Mouse (Mus musculus) intestine, embryonic 16.5 days (tissue): ENCODE measurements around the gene Hes7. TPM values are rescaled to one million over a fixed set of nuclear protein-coding genes. Genes with fewer than 3 reads are reported as not detected.

Source experiments
- ATAC-seq: fragments of 200-750 bp; cut with Nextera tagmentation; 2 replicates; pipeline ENCODE4 v1.8.0; 2017; ENCODE audit warnings: moderate TSS enrichment, moderate library complexity
- H3K27ac ChIP-seq: fragments of 300-500 bp; sonication (generic); 2 replicates; pipeline ENCODE4 v1.5.1; 2014; ENCODE audit warnings: mild to moderate bottlenecking, low read length
- H3K27me3 ChIP-seq: fragments of 300-500 bp; sonication (generic); replicated peaks from 2 replicates; pipeline ENCODE4 v1.6.1; 2014; ENCODE audit warnings: low read length, control low read depth, mixed read lengths; ENCODE audit not compliant: control insufficient read depth, insufficient read depth
- H3K36me3 ChIP-seq: fragments of 300-500 bp; sonication (generic); 2 replicates; pipeline ENCODE4 v1.6.1; 2014; ENCODE audit warnings: low read length, control low read depth; ENCODE audit not compliant: control insufficient read depth, insufficient read depth
- H3K4me1 ChIP-seq: fragments of 300-500 bp; sonication (generic); 2 replicates; pipeline ENCODE4 v1.6.1; 2014; ENCODE audit warnings: low read length, control low read depth, mixed read lengths; ENCODE audit not compliant: control insufficient read depth, insufficient read depth
- H3K4me2 ChIP-seq: fragments of 300-500 bp; sonication (generic); 2 replicates; pipeline ENCODE4 v1.6.1; 2014; ENCODE audit warnings: low read depth, low read length, control low read depth
- H3K4me3 ChIP-seq: fragments of 300-500 bp; sonication (generic); 2 replicates; pipeline ENCODE4 v1.5.1; 2014; ENCODE audit warnings: mild to moderate bottlenecking, low read length
- H3K9ac ChIP-seq: fragments of 300-500 bp; sonication (generic); 2 replicates; pipeline ENCODE4 v1.6.1; 2014; ENCODE audit warnings: low read depth, low read length
- H3K9me3 ChIP-seq: fragments of 300-500 bp; sonication (generic); 2 replicates; pipeline ENCODE4 v1.6.1; 2016; ENCODE audit warnings: low read length, control low read depth; ENCODE audit not compliant: control insufficient read depth
- WGBS: fragments of 180-500 bp; shearing (Covaris S2); extraction: QIAGEN DNeasy Blood & Tissue Kit; methylation state at CpG from one replicate; pipeline ENCODE4 v1.1.7; 2014; 5-methylcytosine and 5-hydroxymethylcytosine counted together
- polyA plus RNA-seq: library from polyadenylated mRNA; unstranded; fragments of >200 nt; fragmentation: Nextera tagmentation; extraction: Ambion mirVana; gene quantifications from 2 replicates; pipeline ENCODE4 v1.2.1, GENCODE M21; 2015

Gene Hes7
- polyA plus RNA-seq, 1 experiment from 2014 or later, result 0.33 TPM

DNA sequence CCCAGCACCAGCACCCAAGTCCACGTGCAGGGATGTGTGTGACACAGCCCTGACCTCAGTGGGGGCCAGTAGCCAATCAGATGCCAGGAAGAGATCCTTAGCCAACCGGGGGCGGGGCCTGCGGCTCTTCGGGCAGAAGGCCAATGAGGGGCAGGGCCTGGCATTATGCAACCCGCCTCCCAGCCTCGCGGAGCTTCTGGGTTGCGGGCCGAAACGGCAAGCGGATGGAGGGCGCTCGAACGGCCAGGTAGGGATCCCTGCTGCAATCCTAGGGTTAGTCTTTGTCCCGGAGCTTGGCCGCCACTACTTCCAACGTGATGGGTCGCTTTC lies 21.5 kb upstream of the Hes7 start:
- under 1% methylated on average over 19 of the region's 19 CpGs for WGBS
- ATAC-seq, result peak; percentile 24
- peaks cover 33% of the 10 kb centered on the region for H3K4me1 ChIP-seq

GRCm38 (mm10) chr11:69099177-69099914 lies 20.9 kb upstream of the Hes7 start:
- Histone ChIP-seq H3K9me3 (no peaks in the 10 kb centered on the region), H3K36me3 (peaks cover 25% of the 10 kb centered on the region), H3K27me3 (no peaks in the 10 kb centered on the region), H3K9ac (peak overlapping the region; percentile 89), H3K4me3 (peak overlapping the region; percentile 61), H3K4me1 (peaks cover 33% of the 10 kb centered on the region), H3K4me2 (peak overlapping the region; percentile 90), H3K27ac (peak overlapping the region; percentile 99)
- ATAC-seq, result no peak
- under 1% methylated on average over 22 of the region's 22 CpGs for WGBS

More for the DNA sequence above, 21.5 kb upstream of the Hes7 start:
- peaks cover 20% of the 10 kb centered on the region for H3K36me3 ChIP-seq
- peak overlapping the region; percentile 61 for H3K4me3 ChIP-seq
- peak overlapping the region; percentile 90 for H3K4me2 ChIP-seq
- no peaks in the 10 kb centered on the region for H3K27me3 ChIP-seq
- H3K9ac ChIP-seq, result peak overlapping the region; percentile 89
- H3K27ac ChIP-seq, result peak overlapping the region; percentile 99
- no peaks in the 10 kb centered on the region for H3K9me3 ChIP-seq

DNA sequence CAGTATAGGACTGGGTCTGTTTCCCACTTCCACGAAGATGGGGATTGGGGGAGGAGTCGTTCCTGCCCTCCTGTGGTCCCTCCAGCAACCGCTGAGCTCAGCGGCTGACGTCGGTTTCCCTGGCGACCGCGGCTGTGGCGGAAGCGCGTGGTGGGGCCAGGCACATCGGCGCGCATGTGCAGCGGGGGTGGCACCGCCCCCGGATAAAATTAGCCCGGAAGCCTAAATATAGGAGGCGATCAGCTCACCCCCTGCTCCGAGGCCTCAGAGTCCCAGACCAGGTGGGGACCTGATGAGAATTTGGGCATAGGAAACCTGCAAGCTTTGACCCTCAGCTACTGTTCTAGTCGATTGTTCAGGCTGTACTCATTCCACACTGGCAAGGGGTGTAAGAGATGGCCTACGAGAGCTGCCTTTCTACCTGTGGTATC lies 20.3 kb upstream of the Hes7 start:
- Histone ChIP-seq H3K4me1 (peaks cover 33% of the 10 kb centered on the region), H3K9ac (peak overlapping the region; percentile 89), H3K27ac (peak overlapping the region; percentile 99), H3K4me2 (peak overlapping the region; percentile 90), H3K4me3 (peak overlapping the region; percentile 61), H3K9me3 (no peaks in the 10 kb centered on the region), H3K27me3 (no peaks in the 10 kb centered on the region), H3K36me3 (peaks cover 30% of the 10 kb centered on the region)
- ATAC-seq, result peak; percentile 7
- under 1% methylated on average over 23 of the region's 23 CpGs for WGBS

DNA sequence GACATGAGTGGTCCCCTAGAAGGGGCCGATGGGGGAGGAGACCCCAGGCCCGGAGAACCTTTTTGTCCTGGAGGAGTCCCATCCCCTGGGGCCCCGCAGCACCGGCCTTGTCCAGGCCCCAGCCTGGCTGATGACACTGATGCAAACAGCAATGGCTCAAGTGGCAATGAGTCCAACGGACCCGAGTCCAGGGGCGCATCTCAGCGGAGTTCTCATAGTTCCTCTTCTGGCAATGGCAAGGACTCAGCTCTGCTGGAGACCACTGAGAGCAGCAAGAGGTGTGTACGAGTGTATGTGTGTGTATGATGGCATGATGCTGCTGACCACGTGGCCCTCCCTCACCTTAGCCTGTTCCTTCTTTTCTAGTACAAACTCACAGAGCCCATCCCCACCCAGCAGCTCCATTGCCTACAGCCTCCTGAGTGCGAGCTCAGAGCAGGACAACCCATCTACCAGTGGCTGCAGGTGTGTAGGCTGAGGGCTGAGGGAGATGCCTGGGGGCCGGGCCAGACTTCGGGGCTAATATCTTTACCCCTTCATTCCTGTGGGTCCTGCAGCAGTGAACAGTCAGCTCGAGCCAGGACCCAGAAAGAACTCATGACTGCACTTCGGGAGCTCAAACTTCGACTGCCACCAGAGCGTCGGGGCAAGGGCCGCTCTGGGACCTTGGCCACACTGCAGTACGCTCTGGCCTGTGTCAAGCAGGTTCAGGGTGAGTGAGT lies 19.4 kb upstream of the Hes7 start:
- Histone ChIP-seq H3K9ac (peak overlapping the region; percentile 89), H3K27me3 (no peaks in the 10 kb centered on the region), H3K4me3 (peak overlapping the region; percentile 61; the same call in 1 of the 2 replicates), H3K4me1 (peaks cover 33% of the 10 kb centered on the region), H3K4me2 (peak overlapping the region; percentile 90), H3K36me3 (peaks cover 39% of the 10 kb centered on the region), H3K9me3 (no peaks in the 10 kb centered on the region), H3K27ac (0 out of 2 replicates have a peak overlapping the region, but pooled peaks have one; percentile 99)
- ATAC-seq, result no peak
- WGBS, result 92% methylated on average over 20 of the region's 20 CpGs

DNA sequence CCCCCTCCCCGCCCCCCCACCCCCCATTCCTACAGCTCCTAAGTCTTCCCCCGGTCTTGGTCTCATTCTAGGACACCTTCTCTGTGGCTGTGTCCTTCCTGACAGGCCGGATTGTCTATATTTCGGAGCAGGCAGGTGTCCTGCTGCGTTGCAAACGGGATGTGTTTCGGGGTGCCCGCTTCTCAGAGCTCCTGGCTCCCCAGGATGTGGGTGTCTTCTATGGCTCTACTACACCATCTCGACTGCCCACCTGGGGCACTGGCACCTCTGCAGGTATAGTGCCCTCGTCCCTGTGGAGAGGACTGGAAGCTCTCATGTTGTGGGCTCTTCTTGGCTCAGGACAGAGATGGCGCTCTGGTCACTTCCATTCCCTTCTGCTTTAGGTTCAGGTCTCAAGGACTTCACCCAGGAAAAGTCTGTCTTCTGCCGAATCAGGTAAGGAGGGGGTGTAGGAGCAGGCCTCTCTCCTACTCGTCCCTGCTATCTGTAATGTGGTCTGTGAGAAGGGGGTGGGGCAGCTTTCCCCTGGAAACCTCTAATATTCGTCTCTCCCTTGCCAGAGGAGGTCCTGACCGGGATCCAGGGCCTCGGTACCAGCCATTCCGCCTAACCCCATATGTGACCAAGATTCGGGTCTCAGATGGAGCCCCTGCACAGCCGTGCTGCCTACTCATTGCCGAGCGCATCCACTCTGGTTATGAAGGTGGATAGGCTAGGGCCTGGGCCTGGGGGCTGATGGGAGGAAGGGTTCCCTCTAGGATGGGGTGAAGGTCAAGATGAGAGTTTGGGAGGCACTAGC lies 18.4 kb upstream of the Hes7 start:
- no peak overlapping the region for H3K4me3 ChIP-seq
- H3K27me3 ChIP-seq, result no peaks in the 10 kb centered on the region
- H3K4me1 ChIP-seq, result peaks cover 33% of the 10 kb centered on the region
- H3K36me3 ChIP-seq, result peaks cover 48% of the 10 kb centered on the region
- H3K9ac ChIP-seq, result no peak overlapping the region
- WGBS, result 89% methylated on average over 21 of the region's 21 CpGs
- H3K4me2 ChIP-seq, result no peak overlapping the region
- H3K27ac ChIP-seq, result no peak overlapping the region
- ATAC-seq, result no peak
- no peaks in the 10 kb centered on the region for H3K9me3 ChIP-seq

- Histone ChIP-seq H3K4me1 (peaks cover 29% of the 10 kb centered on the region), H3K27me3 (no peaks in the 10 kb centered on the region), H3K36me3 (peaks cover 50% of the 10 kb centered on the region), H3K4me2 (no peak overlapping the region), H3K4me3 (no peak overlapping the region), H3K9me3 (no peaks in the 10 kb centered on the region), H3K9ac (no peak overlapping the region), H3K27ac (no peak overlapping the region)
- 91% methylated on average over 7 of the region's 7 CpGs for WGBS
- no peak for ATAC-seq
These were observed 17.8 kb upstream of the Hes7 start for GRCm38 (mm10) chr11:69102403-69102725.

- Histone ChIP-seq H3K4me3 (no peak overlapping the region), H3K4me2 (no peak overlapping the region), H3K27ac (no peak overlapping the region), H3K4me1 (peaks cover 22% of the 10 kb centered on the region), H3K9ac (no peak overlapping the region), H3K27me3 (no peaks in the 10 kb centered on the region), H3K9me3 (no peaks in the 10 kb centered on the region), H3K36me3 (peaks cover 56% of the 10 kb centered on the region)
- ATAC-seq, result no peak
- WGBS, result 98% methylated on average over 14 of the region's 14 CpGs
These were observed 17.1 kb upstream of the Hes7 start for GRCm38 (mm10) chr11:69103121-69103520.

GRCm38 (mm10) chr11:69103531-69104435 lies 16.4 kb upstream of the Hes7 start:
- Histone ChIP-seq H3K4me2 (no peak overlapping the region), H3K36me3 (peaks cover 60% of the 10 kb centered on the region), H3K27ac (no peak overlapping the region), H3K9ac (no peak overlapping the region), H3K9me3 (no peaks in the 10 kb centered on the region), H3K4me3 (no peak overlapping the region), H3K4me1 (peaks cover 15% of the 10 kb centered on the region), H3K27me3 (no peaks in the 10 kb centered on the region)
- no peak for ATAC-seq
- 91% methylated on average over 15 of the region's 15 CpGs for WGBS
